Mouse (Mus musculus) macrophage (primary cell): Measurements from ENCODE around the gene Specc1l. TPM values are rescaled to one million over a fixed set of nuclear protein-coding genes. Genes with fewer than 3 reads are reported as not detected.
"Not testable (repeated sequence)": the region's sequence is repeated elsewhere in the genome, so short reads cannot be mapped to it uniquely, and the experiment has no call there.

ENCODE experiments used
- H3K27ac ChIP-seq: fragments of 350-480 bp; formaldehyde crosslinking; 2 replicates; pipeline ENCODE4 v1.9.0; 2021
- H3K36me3 ChIP-seq: fragments of 350-480 bp; formaldehyde crosslinking; 2 replicates; pipeline ENCODE4 v1.9.0; 2021; ENCODE audit errors: inconsistent target
- H3K4me3 ChIP-seq: fragments of 350-480 bp; formaldehyde crosslinking; 2 replicates; pipeline ENCODE4 v1.9.0; 2021; ENCODE audit errors: inconsistent target
- H3K79me2 ChIP-seq: fragments of 350-480 bp; formaldehyde crosslinking; 2 replicates; pipeline ENCODE4 v1.9.0; 2021; ENCODE audit errors: inconsistent target
- WGBS: methylation state at CpG from one replicate; pipeline ENCODE4 v1.1.7; 2026; ENCODE audit warnings: inconsistent platforms; ENCODE audit not compliant: missing documents; 5-methylcytosine and 5-hydroxymethylcytosine counted together
- polyA plus RNA-seq: library from polyadenylated mRNA; stranded (reverse); fragments of 250-400 nt; gene quantifications from 3 replicates; pipeline ENCODE4 v1.2.4, GENCODE M21; 2018; ENCODE audit warnings: inconsistent platforms

Specc1l gene
- polyA plus RNA-seq, 1 experiment from 2014 or later = 38.1 TPM

DNA sequence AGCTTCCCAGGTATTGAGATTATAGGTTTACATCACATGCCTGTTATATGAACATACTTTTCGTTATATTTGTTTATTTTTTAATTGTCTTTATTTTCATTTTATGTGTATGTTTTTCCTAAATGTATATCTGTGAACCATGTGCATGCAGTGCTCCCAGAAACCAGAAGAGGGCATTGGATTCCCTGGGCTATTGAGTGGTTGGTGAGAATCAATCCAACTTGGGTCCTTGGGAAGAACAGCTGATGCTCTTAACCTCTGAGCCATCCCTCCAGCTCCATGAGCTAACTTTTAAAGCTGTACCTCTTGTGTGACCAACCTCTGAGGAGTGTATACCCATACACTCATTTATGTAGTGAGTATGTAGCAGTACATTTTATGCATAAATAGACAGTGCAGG lies 65.6 kb downstream of the Specc1l start:
- peaks cover 38% of the 10 kb centered on the region for H3K36me3 ChIP-seq
- H3K27ac ChIP-seq = no peak overlapping the region
- H3K79me2 ChIP-seq = no peaks in the 10 kb centered on the region
- no peak overlapping the region for H3K4me3 ChIP-seq
- 75% methylated on average over 1 of the region's 1 CpGs for WGBS

DNA sequence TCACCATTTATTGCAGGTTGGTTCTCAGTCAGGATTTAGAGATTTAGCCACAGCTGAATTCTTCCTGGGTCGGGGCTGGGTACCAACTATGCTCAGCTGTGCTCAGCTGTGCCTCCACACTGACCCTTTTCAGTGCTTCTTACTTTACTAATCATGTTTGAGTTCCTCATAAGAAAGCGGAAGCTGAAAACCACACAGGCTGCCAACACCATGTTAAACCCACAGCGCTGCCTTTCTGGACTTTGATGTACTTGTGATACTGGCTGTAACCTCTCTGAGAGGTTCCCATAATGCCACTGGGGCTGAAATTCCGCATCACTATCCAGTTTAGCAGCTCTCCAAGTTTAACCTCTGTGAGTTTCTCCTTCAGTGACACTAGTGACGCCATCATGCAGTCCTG lies 70.8 kb downstream of the Specc1l start:
- 7% methylated on average over 5 of the region's 5 CpGs for WGBS
- H3K36me3 ChIP-seq = peaks cover 31% of the 10 kb centered on the region
- H3K79me2 ChIP-seq = no peaks in the 10 kb centered on the region
- H3K27ac ChIP-seq = no peak overlapping the region
- H3K4me3 ChIP-seq = no peak overlapping the region

- Histone ChIP-seq H3K4me3 (no peak overlapping the region), H3K36me3 (peaks cover 31% of the 10 kb centered on the region), H3K79me2 (no peaks in the 10 kb centered on the region), H3K27ac (no peak overlapping the region)
- 95% methylated on average over 3 of the region's 3 CpGs for WGBS
These were observed 71.9 kb downstream of the Specc1l start for GRCm38 (mm10) chr10:75283821-75284220.

DNA sequence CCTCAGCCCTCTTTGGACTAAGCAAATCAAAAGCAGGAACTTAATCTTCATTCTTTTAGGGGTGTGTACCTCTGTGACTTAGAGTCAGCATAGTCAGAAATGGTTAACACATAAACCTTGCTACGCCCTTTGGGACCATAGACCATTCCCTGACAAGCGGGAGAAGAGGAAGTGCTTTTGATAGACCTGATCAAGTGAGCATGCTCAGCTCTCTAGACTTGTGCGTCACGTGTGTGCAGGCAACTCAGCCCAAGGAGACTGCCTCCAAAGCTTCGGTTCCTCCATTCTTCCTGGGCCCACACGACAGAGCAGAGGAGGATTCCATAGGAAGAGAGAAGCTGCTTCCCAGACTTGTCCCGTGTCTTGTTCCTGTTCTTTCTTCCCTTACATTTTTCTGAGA lies 76.7 kb downstream of the Specc1l start:
- no peak overlapping the region for H3K4me3 ChIP-seq

DNA sequence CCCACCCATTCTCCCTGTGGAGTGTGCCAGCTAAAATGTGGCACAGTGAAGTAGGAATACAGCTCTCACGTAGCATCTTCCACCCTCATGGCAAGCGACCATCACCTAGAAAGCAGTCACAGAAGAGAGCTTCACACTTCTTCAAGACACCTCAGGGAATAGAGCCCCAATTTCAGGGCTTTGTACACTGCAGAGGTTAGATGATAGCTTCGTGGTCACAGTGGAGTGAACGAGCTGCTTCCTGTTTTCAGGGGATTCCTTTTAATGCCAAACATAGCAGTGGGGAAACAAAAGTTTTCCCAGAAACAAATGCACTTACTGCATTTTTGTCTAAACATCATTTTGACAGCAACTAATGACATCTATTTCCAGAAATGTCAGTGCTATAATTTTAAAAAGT lies 77.5 kb downstream of the Specc1l start:
- Histone ChIP-seq H3K36me3 (peaks cover 8% of the 10 kb centered on the region; the same call in 1 of the 2 replicates), H3K4me3 (no peak overlapping the region), H3K27ac (no peak overlapping the region), H3K79me2 (no peaks in the 10 kb centered on the region)
- 45% methylated on average over 4 of the region's 4 CpGs for WGBS

More for the DNA sequence above, 76.7 kb downstream of the Specc1l start:
- no peaks in the 10 kb centered on the region for H3K79me2 ChIP-seq
- H3K27ac ChIP-seq = no peak overlapping the region
- WGBS = 69% methylated on average over 7 of the region's 7 CpGs
- H3K36me3 ChIP-seq = peaks cover 9% of the 10 kb centered on the region; the same call in 1 of the 2 replicates

DNA sequence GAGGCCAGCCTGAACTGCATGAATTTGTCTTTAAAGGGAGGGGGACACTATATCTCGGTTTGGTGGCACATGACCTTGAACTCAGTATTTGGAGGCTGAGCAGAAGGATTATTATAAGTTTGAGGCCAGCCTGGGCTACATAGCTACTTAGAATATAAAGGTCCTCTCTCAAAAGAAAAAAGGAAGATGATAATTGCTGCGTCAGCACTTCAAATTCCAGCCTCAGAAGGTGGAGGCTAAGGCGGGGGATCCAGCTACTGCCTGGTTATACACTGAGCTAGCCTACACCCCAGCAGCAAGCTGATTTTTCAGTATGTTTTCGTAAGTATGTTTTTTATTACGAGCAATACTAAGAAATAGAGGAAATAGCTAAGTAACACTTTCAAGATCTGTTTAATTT lies 78.8 kb downstream of the Specc1l start:
- no peak overlapping the region for H3K4me3 ChIP-seq
- H3K36me3 ChIP-seq = peaks cover 21% of the 10 kb centered on the region; the same call in 1 of the 2 replicates
- H3K27ac ChIP-seq = no peak overlapping the region
- WGBS = 88% methylated on average over 5 of the region's 5 CpGs
- no peaks in the 10 kb centered on the region for H3K79me2 ChIP-seq

DNA sequence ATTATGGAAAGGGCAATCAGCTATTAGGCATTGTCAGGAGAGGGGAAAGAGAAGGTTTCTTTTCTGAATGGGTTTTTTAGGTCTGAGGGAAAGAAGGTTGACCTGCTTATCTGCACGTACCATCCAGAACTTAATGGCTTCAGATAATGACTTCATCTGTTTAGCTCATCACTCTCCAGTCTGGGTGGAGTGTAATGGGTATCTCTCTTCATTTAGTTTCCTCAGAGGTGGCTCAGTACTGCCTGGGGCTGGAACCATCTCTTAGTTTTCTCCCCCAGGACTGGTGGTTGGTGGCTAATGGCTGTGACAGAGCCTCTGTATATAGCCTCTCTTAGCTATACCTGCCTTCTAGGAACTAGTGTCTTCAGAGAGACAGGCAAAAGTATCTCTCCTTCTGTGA lies 79.5 kb downstream of the Specc1l start:
- no peak overlapping the region for H3K27ac ChIP-seq
- H3K4me3 ChIP-seq = no peak overlapping the region
- whole genome bisulfite sequencing = 100% methylated on average over 1 of the region's 1 CpGs
- no peaks in the 10 kb centered on the region for H3K79me2 ChIP-seq
- H3K36me3 ChIP-seq = peaks cover 25% of the 10 kb centered on the region

DNA sequence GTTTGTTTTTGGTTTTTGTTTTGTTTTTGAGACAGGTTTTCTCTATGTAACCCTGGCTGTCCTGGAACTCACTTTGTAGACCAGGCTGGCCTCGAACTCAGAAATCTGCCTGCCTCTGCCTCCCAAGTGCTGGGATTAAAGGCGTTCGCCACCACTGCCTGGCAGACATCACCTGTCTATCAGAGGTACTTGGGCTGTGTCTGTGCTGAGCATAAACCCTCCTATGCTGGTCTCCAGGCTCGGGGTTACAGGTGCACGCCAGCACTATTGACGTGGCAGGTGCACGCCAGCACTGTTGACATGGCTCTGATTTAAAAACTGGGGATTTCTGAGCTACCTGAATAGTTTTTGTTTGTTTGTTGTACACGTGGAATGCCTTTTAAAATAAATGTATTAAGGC lies 80.3 kb downstream of the Specc1l start:
- peaks cover 21% of the 10 kb centered on the region for H3K36me3 ChIP-seq
- not testable (repeated sequence) for H3K79me2 ChIP-seq, H3K27ac ChIP-seq, H3K4me3 ChIP-seq
- 90% methylated on average over 8 of the region's 8 CpGs for WGBS

DNA sequence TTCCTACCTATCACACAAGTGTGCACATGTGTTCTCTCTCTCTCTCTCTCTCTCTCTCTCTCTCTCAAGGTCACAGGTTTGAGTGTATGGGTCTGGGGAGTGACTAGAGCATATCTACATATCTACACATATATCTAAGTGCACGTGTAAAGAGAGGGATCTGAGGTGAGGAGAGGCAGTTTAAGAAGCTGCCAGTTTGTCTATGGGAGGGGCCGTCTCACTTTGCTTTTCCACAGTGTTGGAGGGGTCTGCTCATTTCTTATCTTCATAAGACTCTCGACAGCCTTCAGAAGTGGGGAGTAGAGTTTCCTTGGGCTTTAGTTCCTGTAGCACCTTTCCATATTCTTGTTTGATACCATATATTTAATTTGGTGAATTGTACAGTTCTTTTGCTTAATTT lies 81.4 kb downstream of the Specc1l start:
- peaks cover 21% of the 10 kb centered on the region for H3K36me3 ChIP-seq
- no peak overlapping the region for H3K27ac ChIP-seq
- 84% methylated on average over 3 of the region's 3 CpGs for WGBS
- H3K4me3 ChIP-seq = no peak overlapping the region
- H3K79me2 ChIP-seq = no peaks in the 10 kb centered on the region

GRCm38 (mm10) chr10:75294362-75294761 lies 82.5 kb downstream of the Specc1l start:
- 91% methylated on average over 4 of the region's 4 CpGs for WGBS
- Histone ChIP-seq H3K36me3 (peaks cover 21% of the 10 kb centered on the region), H3K27ac (no peak overlapping the region), H3K4me3 (no peak overlapping the region), H3K79me2 (no peaks in the 10 kb centered on the region)

- Histone ChIP-seq H3K79me2 (no peaks in the 10 kb centered on the region), H3K27ac (no peak overlapping the region), H3K4me3 (no peak overlapping the region), H3K36me3 (peaks cover 21% of the 10 kb centered on the region)
- whole genome bisulfite sequencing = 73% methylated on average over 4 of the region's 4 CpGs
These were observed 83.1 kb downstream of the Specc1l start for GRCm38 (mm10) chr10:75294926-75295325.

- Histone ChIP-seq H3K36me3 (peaks cover 28% of the 10 kb centered on the region), H3K27ac (no peak overlapping the region), H3K79me2 (no peaks in the 10 kb centered on the region), H3K4me3 (no peak overlapping the region)
- WGBS = 60% methylated on average over 5 of the region's 5 CpGs
These were observed 86.7 kb downstream of the Specc1l start for GRCm38 (mm10) chr10:75298608-75299007.

DNA sequence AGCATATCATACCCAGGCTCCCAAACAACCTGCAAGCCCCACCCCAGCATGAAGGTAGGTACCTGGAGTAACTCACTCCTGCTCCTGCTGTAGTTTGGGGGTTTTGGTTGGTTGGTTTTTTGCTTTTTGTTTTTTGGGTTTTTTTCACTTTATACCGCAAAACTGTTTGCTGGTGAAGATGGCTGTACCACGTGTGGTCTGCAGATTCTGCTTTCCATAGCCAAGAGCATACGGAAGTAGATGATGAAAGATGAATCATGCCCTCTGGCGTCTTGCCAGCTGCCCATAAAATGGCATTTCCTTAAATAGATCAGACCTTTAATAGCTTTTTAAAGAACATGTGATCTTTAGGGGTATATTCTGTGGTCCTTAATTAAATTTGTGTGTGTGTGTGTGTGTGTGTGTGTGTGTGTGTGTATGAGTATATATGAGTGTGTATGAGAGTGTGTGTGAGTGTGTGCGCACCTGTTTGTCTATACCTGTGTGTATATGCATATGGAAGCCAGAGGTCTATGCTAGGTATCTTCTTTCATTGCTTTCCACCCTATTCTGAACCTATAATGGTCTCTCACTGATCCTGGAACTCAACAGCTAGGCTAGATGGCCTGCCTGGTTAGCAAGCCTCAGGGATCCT lies 88.0 kb downstream of the Specc1l start:
- Histone ChIP-seq H3K36me3 (peaks cover 19% of the 10 kb centered on the region; the same call in 1 of the 2 replicates), H3K27ac (peak overlapping the region; percentile 54), H3K4me3 (no peak overlapping the region), H3K79me2 (no peaks in the 10 kb centered on the region)
- 20% methylated on average over 5 of the region's 5 CpGs for WGBS

DNA sequence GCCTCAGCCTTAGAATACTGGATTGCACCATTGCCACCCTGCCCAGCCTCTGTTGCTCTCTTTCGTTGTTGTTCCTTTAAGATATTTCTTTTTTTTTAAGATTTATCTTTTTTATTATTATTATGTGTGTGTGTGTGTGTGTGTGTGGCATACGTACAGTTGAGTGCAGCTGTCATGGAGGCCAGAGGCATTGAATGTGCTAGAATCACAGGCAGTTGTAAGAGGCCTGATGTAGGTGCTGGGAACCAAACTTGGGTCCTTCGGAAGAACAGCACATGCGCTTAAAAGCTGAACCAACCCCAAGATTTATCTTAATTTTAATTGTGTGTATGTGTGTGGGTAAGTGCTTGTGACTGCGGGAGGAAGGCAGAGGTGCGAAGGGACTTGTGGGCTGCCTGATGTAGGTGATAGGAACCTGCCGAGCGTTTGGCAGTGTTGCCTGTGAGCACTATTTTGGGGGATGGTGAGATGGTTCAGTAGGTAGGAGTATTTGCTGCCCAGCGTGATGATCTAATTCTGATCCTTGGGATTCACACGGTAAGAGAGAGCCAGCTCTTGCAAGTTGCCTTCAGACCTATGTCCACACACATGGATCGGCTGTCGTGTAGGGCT lies 89.4 kb downstream of the Specc1l start:
- H3K27ac ChIP-seq = no peak overlapping the region

GRCm38 (mm10) chr10:75301937-75302336 lies 90.1 kb downstream of the Specc1l start:
- no peak overlapping the region for H3K4me3 ChIP-seq
- no peaks in the 10 kb centered on the region for H3K79me2 ChIP-seq
- peaks cover 16% of the 10 kb centered on the region for H3K36me3 ChIP-seq
- no peak overlapping the region for H3K27ac ChIP-seq
- 56% methylated on average over 4 of the region's 4 CpGs for WGBS

More for the DNA sequence above, 89.4 kb downstream of the Specc1l start:
- Histone ChIP-seq H3K79me2 (no peaks in the 10 kb centered on the region), H3K4me3 (no peak overlapping the region), H3K36me3 (peaks cover 10% of the 10 kb centered on the region; the same call in 1 of the 2 replicates)
- 91% methylated on average over 12 of the region's 12 CpGs for WGBS
